Mouse (Mus musculus): Measurements from ENCODE around the gene Apc2. TPM values are rescaled to one million over a fixed set of nuclear protein-coding genes. Genes with fewer than 3 reads are reported as not detected.
"Not testable (repeated sequence)": the region's sequence is repeated elsewhere in the genome, so short reads cannot be mapped to it uniquely, and the experiment has no call there.

The Apc2 gene
- 122 and 144 TPM in 2 replicates for polyA plus RNA-seq (2015; fragmentation: Nextera tagmentation; extraction: Ambion mirVana)

GRCm38 (mm10) chr10:80295618-80296425 is at the start of gene Apc2:
Apc2 (plus strand) TSS chr10:80295977.
- Histone ChIP-seq H3K27me3 (replicated peaks) (no peaks in the 10 kb centered on the region), H3K4me2 (peak within 1 kb of the TSS; percentile 85), H3K27ac (replicated peaks) (peak within 1 kb of the TSS; percentile 93), H3K36me3 (peaks cover 15% of the 10 kb centered on the region), H3K4me1 (peaks cover 79% of the 10 kb centered on the region), H3K4me3 (replicated peaks) (peak within 1 kb of the TSS; percentile 47), H3K9me3 (replicated peaks) (no peaks in the 10 kb centered on the region), H3K9ac (replicated peaks) (peak within 1 kb of the TSS; percentile 58)
- under 1% methylated on average over 26 of the region's 26 CpGs for WGBS
- ATAC-seq (ENCODE audit: low FRiP score), result peak; percentile 71

- 46% methylated on average over 6 of the region's 6 CpGs for WGBS
- Histone ChIP-seq H3K9ac (replicated peaks) (no peak overlapping the region), H3K27ac (replicated peaks) (0 out of 2 replicates have a peak overlapping the region, but pooled peaks have one; percentile 39), H3K4me3 (replicated peaks) (no peak overlapping the region), H3K27me3 (replicated peaks) (no peaks in the 10 kb centered on the region), H3K9me3 (replicated peaks) (no peaks in the 10 kb centered on the region), H3K36me3 (peaks cover 22% of the 10 kb centered on the region), H3K4me1 (peaks cover 44% of the 10 kb centered on the region), H3K4me2 (0 out of 2 replicates have a peak overlapping the region, but pooled peaks have one; percentile 91)
- ATAC-seq (ENCODE audit: low FRiP score), result no peak
Observed at GRCm38 (mm10) chr10:80247849-80248248, 47.9 kb upstream of the Apc2 start.

GRCm38 (mm10) chr10:80248437-80248836 is 47.3 kb upstream of the Apc2 start:
- Histone ChIP-seq H3K27ac (replicated peaks) (0 out of 2 replicates have a peak overlapping the region, but pooled peaks have one; percentile 39), H3K4me3 (replicated peaks) (peak overlapping the region; percentile 73)
- not testable (repeated sequence) for ATAC-seq (ENCODE audit: low FRiP score)

DNA sequence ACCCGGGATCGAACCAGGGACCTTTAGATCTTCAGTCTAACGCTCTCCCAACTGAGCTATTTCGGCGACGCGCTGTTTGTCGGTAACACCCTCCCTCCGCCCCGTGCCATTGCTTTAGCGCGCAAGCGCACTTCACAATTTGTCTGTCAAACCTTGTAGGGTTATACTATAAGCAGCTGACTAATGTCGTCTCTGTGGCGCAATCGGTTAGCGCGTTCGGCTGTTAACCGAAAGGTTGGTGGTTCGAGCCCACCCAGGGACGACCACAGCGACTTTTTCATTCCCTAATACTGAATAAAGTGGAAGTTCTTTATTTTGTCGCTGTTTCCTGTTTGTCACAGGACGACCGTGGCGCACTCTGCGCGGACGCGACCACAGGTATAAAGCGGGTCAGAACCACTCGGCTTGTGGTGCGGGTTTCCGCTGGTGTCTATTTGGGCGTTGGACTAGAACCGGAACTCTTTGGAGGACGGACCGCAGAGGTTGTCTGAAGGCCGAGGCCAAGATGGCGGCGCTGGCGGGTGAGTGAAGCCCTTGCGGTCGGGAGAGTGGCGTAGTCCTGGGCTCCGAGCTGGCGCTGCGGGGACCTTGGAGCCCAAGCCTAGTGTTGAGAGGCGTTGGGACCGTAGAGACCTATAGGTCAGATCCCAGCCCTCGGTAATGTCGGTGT is 46.7 kb upstream of the Apc2 start, which contains the start of gene Ndufs7:
Gene Ndufs7, plus strand, starts transcription at position 151 of the 670 bp plus-strand sequence.
- Histone ChIP-seq H3K27me3 (replicated peaks) (no peaks in the 10 kb centered on the region), H3K9me3 (replicated peaks) (no peaks in the 10 kb centered on the region), H3K4me2 (peak within 1 kb of the TSS; percentile 91), H3K9ac (replicated peaks) (peak within 1 kb of the TSS; percentile 75), H3K4me1 (peaks cover 44% of the 10 kb centered on the region), H3K36me3 (peaks cover 20% of the 10 kb centered on the region), H3K27ac (replicated peaks) (peak within 1 kb of the TSS; percentile 92), H3K4me3 (replicated peaks) (peak within 1 kb of the TSS; percentile 73)
- under 1% methylated on average over 53 of the region's 53 CpGs for WGBS
- peak; percentile 89 for ATAC-seq (ENCODE audit: low FRiP score)

More at GRCm38 (mm10) chr10:80248437-80248836, 47.3 kb upstream of the Apc2 start:
- not testable (repeated sequence) for H3K9me3 ChIP-seq (replicated peaks); H3K9ac ChIP-seq (replicated peaks); H3K27me3 ChIP-seq (replicated peaks)
- peaks cover 44% of the 10 kb centered on the region for H3K4me1 ChIP-seq
- peak overlapping the region; percentile 91 for H3K4me2 ChIP-seq
- H3K36me3 ChIP-seq, result peaks cover 20% of the 10 kb centered on the region
- 39% methylated on average over 3 of the region's 3 CpGs for WGBS

- Histone ChIP-seq H3K9ac (replicated peaks) (peak overlapping the region; percentile 75), H3K36me3 (peaks cover 25% of the 10 kb centered on the region), H3K4me3 (replicated peaks) (peak overlapping the region; percentile 73), H3K27me3 (replicated peaks) (no peaks in the 10 kb centered on the region), H3K9me3 (replicated peaks) (no peaks in the 10 kb centered on the region), H3K4me1 (peaks cover 43% of the 10 kb centered on the region), H3K4me2 (peak overlapping the region; percentile 91), H3K27ac (replicated peaks) (peak overlapping the region; percentile 92)
- no peak for ATAC-seq (ENCODE audit: low FRiP score)
- WGBS, result 43% methylated on average over 2 of the region's 2 CpGs
Observed at GRCm38 (mm10) chr10:80250059-80250458, 45.7 kb upstream of the Apc2 start.

GRCm38 (mm10) chr10:80250573-80250972 is 45.2 kb upstream of the Apc2 start:
- no peak for ATAC-seq (ENCODE audit: low FRiP score)
- peak overlapping the region; percentile 73 for H3K4me3 ChIP-seq (replicated peaks)
- H3K9me3 ChIP-seq (replicated peaks), result no peaks in the 10 kb centered on the region
- no peaks in the 10 kb centered on the region for H3K27me3 ChIP-seq (replicated peaks)
- H3K9ac ChIP-seq (replicated peaks), result 0 out of 2 replicates have a peak overlapping the region, but pooled peaks have one; percentile 75
- WGBS, result 86% methylated on average over 4 of the region's 4 CpGs
- peaks cover 38% of the 10 kb centered on the region for H3K4me1 ChIP-seq
- peaks cover 30% of the 10 kb centered on the region for H3K36me3 ChIP-seq
- H3K4me2 ChIP-seq, result peak overlapping the region; percentile 91
- H3K27ac ChIP-seq (replicated peaks), result no peak overlapping the region

DNA sequence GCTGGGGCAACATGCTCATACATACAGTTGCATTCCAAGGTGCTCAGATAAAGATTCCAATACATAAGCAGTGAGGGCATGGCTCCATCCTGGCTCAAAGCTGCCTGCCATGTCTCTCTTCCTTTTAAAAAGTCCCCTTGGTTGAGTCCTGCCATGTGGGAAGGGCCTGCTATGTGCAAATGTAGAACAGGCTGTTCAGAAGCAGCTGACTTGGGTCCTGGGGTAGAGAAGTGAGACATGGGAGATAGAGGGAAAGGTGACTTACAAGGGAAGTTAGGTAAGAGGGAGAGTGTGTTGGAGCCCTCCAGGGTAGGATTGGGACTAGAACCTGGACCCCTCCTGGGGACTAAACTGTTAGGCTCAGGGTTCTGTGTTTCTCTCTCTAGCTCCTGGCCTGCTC is 43.8 kb upstream of the Apc2 start:
- Histone ChIP-seq H3K9me3 (replicated peaks) (no peaks in the 10 kb centered on the region), H3K9ac (replicated peaks) (0 out of 2 replicates have a peak overlapping the region, but pooled peaks have one; percentile 11), H3K4me1 (peaks cover 37% of the 10 kb centered on the region), H3K4me3 (replicated peaks) (no peak overlapping the region), H3K36me3 (peaks cover 43% of the 10 kb centered on the region), H3K4me2 (no peak overlapping the region), H3K27me3 (replicated peaks) (no peaks in the 10 kb centered on the region), H3K27ac (replicated peaks) (no peak overlapping the region)
- ATAC-seq (ENCODE audit: low FRiP score), result no peak

DNA sequence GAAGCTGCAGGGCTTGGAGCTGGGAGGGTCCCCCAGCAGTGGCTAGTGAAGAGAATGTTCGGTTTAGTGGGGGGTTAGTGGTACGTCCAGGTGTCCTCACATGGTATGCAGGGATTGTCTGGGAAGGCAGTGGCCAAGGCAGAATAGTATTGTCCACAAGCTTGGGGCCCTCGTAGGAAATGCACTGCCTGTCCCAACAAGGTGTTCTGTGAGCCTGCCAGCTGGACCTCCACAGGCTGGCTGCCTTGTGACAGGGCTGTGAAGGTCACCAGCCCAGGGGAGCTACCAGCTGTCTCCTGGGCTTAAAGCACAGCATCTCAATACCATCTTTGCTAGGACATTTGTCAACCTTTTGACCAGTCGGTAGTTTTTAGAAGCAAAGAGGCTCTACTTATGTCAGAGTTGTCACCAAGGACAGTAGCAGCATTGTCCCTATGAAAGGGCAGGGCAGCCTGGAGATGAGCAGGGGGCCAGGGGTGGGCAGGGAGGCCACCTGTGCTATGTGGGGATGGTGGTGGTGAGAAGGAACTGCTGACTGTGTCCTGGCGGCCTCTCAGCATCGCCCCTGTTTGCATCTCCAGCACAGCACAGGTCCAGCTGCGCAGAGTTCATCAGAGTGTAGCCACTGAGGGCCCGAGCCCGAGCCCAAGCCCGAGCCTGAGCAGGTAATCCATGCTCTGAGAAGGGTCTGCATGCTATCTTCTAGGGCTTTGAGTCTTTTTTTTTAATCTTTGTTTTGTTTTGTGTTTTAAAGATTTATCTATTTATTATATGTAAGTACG is 43.1 kb upstream of the Apc2 start:
- Histone ChIP-seq H3K9me3 (replicated peaks) (no peaks in the 10 kb centered on the region), H3K27ac (replicated peaks) (no peak overlapping the region), H3K4me3 (replicated peaks) (no peak overlapping the region), H3K9ac (replicated peaks) (0 out of 2 replicates have a peak overlapping the region, but pooled peaks have one; percentile 11), H3K4me1 (peaks cover 36% of the 10 kb centered on the region), H3K27me3 (replicated peaks) (no peaks in the 10 kb centered on the region), H3K36me3 (peaks cover 47% of the 10 kb centered on the region), H3K4me2 (no peak overlapping the region)
- 95% methylated on average over 11 of the region's 11 CpGs for WGBS
- no peak for ATAC-seq (ENCODE audit: low FRiP score)

DNA sequence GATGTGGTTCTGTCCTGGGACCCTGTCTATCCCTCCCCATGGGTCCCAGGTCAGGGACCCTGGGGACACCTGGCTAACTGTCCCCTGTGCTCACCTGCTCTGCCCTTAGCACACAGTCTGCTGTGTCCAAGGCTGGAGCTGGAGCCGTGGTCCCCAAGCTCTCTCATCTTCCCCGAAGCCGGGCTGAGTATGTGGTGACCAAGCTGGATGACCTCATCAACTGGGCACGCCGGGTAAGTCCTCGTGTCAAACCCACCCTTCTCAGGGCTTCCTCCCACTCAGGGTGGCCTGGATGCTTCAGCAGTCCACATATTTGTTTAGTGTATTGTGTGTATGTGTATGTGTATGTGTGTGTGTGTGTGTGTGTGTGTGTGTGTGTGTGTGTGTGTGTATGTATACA is 42.2 kb upstream of the Apc2 start:
- H3K4me2 ChIP-seq, result no peak overlapping the region
- H3K9ac ChIP-seq (replicated peaks), result no peak overlapping the region
- H3K9me3 ChIP-seq (replicated peaks), result no peaks in the 10 kb centered on the region
- no peaks in the 10 kb centered on the region for H3K27me3 ChIP-seq (replicated peaks)
- no peak for ATAC-seq (ENCODE audit: low FRiP score)
- WGBS, result 86% methylated on average over 6 of the region's 6 CpGs
- peaks cover 55% of the 10 kb centered on the region for H3K36me3 ChIP-seq
- no peak overlapping the region for H3K27ac ChIP-seq (replicated peaks)
- H3K4me3 ChIP-seq (replicated peaks), result no peak overlapping the region
- H3K4me1 ChIP-seq, result peaks cover 31% of the 10 kb centered on the region

GRCm38 (mm10) chr10:80254331-80255297 is 41.2 kb upstream of the Apc2 start:
- Histone ChIP-seq H3K9ac (replicated peaks) (no peak overlapping the region), H3K4me1 (peaks cover 39% of the 10 kb centered on the region), H3K36me3 (peaks cover 59% of the 10 kb centered on the region), H3K27ac (replicated peaks) (no peak overlapping the region), H3K9me3 (replicated peaks) (no peaks in the 10 kb centered on the region), H3K27me3 (replicated peaks) (no peaks in the 10 kb centered on the region), H3K4me3 (replicated peaks) (no peak overlapping the region), H3K4me2 (no peak overlapping the region)
- 97% methylated on average over 26 of the region's 26 CpGs for WGBS
- no peak for ATAC-seq (ENCODE audit: low FRiP score)
